Mouse (Mus musculus): ENCODE data around the gene Hid1.
"Not testable (repeated sequence)": the region's sequence is repeated elsewhere in the genome, so short reads cannot be mapped to it uniquely, and the experiment has no call there.

The Hid1 gene

GRCm38 (mm10) chr11:115367395-115367944 is at the start of gene Hid1:
Gene Hid1, minus strand, starts transcription at chr11:115367756.
- no peak for DNase-seq (ENCODE audit: extremely low spot score, low read depth, low spot score)

- no peak for DNase-seq (ENCODE audit: extremely low spot score, low read depth, low spot score)
Observed at GRCm38 (mm10) chr11:115409556-115409955, 42.0 kb upstream of the Hid1 start.

DNA sequence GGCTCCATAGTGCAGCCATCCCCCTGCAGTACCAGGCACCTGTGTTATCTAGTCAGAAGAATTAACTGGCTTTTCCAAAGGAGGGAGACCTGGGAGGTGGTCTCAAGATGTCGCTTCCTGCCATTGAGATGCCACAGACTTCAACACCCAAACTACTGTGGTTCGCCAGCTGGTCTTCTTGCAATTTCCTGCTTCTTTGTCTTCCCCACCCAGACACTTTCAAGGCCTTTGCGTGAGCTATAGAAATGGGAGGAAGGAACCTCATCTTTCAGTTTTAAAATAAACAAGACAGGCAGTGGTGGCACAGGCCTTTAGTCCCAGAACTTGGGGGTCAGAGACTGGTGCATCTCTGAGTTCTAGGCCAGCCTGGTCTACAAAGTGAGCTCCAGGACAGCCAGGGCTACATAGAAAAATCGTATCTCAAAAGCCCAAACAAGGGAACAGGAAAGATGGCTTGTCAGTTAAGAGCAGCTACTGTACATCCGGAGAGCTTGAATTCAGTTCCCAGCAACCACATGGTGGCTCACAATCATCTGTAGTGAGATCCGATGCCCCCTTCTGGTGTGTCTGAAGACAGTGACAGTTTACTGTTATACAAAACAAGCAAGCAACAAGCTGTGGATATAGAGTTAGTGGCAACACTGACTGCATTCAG is 40.8 kb upstream of the Hid1 start:
- no peak for DNase-seq (ENCODE audit: extremely low spot score, low read depth, low spot score)

DNA sequence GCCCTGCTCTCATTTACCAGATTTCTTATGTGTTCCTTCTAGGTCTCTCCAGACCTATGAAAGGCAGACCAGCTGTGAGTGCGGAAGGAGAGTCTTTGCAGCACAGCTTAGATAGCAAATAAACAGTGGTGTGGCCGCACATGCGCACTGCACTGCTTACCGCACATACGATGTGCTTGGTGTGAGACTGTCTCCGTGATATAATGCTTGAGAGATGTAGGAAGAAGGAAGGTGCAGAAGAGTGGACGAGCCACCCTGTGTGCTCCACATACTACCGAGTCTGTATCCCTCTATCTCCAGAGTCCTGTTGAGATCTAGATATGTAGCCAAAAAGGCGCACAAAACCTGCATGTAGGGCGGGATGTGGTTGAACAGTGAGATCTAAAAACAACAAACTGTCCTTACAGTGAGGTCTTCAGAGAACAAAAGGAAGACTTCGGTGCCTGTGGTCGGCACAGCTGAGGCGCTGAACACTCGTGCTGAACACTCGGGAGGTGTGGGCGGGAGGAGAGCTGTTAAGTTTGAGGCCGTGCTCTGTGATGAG is 39.4 kb upstream of the Hid1 start:
- no peak for DNase-seq (ENCODE audit: extremely low spot score, low read depth, low spot score)

DNA sequence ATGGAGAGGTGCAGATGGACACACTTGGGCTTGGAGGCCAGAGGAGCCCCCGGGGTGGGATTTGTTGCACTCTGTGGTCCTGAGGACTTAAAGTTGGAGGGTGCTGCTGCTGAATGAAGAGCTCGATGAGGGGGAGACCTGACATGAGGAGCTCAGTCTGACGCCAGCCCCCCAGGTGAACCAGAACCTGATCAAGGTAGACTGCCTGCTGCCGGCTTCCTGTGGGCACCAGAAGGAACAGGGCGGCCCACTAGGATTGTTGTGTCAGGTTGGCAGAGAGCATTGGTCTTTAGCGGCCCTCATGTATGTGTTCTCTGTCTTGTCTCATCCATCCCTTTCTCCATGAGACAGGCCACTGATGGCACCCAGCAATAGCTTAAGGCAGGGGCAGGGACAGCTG is 38.2 kb upstream of the Hid1 start:
- no peak for DNase-seq (ENCODE audit: extremely low spot score, low read depth, low spot score)

- no peak for DNase-seq (ENCODE audit: extremely low spot score, low read depth, low spot score)
Observed at GRCm38 (mm10) chr11:115403338-115404124, 36.0 kb upstream of the Hid1 start, which contains the start of gene Mrpl58. Gene Mrpl58, plus strand, starts transcription at chr11:115403752.

DNA sequence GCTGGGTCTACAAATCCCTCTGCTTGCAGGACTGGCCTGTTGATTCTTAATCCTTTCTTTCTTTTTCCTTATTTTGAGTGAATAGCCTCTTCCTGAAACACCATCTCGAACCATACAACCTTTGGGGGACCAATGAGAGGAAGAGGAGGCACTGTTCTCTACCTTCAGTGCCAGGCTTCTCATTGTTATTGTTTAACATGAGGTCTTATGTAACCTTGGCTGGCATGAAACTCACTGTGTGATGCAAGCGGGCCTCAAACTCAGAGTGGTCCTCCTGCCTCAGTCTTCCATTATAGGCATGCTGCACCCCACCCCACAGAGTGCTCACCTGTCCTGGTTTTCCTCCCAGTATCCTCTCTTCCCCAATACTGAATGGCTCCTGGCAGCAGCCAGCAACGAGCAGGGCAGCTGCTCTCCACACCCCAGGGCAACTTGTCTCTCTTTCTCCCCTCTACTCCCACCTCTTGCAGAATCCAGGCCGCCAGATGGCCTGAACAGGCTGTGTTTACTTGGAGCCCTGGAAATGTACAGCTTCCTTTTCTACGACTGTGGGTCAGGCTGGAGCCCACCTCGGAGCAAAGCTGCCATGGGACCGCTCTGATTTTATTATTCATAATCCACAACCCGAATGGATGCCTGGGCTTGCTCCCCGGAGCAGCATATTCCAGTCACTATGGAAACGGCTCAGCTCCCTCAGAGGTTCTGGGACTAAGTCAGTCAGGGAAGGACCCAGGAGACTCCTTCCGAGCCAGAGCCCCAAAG is 33.3 kb upstream of the Hid1 start:
- no peak for DNase-seq (ENCODE audit: extremely low spot score, low read depth, low spot score)

GRCm38 (mm10) chr11:115400126-115400525 is 32.6 kb upstream of the Hid1 start:
- no peak for DNase-seq (ENCODE audit: extremely low spot score, low read depth, low spot score)

DNA sequence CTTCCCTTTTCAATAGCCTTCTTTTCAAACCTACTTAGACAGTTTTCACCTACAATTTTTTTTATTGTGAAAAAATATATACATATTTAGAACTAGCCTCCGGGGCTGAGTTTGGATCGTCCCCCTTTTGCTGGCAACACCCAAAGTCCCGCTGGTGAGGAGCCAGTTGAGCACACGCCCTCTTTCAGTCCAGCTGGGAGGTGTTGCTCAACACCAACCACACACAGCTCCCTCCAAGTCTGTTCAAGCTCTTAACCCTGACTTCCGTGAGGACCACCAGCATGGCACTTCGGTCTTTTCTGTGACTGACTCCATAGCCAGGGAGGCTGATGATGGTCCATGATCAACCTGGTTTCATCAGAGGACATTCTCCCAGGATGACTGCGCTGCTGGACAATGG is 30.5 kb upstream of the Hid1 start:
- DNase-seq (ENCODE audit: extremely low spot score, low read depth, low spot score), result no peak

GRCm38 (mm10) chr11:115393721-115394325 is 26.3 kb upstream of the Hid1 start:
- DNase-seq (ENCODE audit: extremely low spot score, low read depth, low spot score), result no peak

DNA sequence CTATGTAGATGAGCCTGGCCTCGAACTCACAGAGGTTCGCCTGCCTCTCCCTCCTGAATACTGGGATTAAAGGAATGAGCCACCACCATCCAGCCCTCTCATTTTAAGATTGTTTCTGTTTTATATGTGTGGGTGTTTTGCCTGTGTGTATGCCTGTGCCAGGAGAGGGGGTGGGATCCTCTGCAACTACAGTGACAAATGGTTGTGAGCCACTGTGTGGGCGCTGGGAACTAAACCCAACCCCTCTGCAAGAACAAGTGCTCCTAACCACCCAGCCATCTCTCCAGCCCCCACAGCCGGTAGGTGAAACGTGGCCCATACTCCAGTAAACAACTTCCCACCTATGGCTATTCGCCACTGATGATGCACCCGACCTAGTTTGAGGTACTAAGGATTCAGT is 23.8 kb upstream of the Hid1 start:
- DNase-seq (ENCODE audit: extremely low spot score, low read depth, low spot score), result no peak

- not testable (repeated sequence) for DNase-seq (ENCODE audit: extremely low spot score, low read depth, low spot score)
Observed at GRCm38 (mm10) chr11:115386859-115387258, 19.3 kb upstream of the Hid1 start.

DNA sequence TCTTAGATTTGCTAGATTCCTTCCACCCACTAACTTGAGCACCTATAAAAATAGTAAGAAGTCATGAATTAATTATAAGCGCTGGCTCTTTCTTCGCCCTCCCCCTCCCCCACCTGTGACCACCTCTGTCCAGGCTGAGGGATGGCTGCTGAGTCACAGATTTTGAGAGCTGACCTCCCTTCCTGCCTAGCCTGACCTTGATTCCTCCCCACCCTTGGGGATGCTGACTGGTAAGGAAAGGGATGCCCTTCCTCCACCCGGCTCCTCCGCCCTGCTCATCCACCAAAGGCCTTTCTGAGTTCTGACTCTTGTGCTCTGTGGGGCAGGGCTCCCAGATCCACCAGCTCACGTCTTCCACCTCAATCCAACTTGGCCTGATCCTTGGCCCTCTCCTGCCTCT is 17.0 kb upstream of the Hid1 start:
- no peak for DNase-seq (ENCODE audit: extremely low spot score, low read depth, low spot score)

DNA sequence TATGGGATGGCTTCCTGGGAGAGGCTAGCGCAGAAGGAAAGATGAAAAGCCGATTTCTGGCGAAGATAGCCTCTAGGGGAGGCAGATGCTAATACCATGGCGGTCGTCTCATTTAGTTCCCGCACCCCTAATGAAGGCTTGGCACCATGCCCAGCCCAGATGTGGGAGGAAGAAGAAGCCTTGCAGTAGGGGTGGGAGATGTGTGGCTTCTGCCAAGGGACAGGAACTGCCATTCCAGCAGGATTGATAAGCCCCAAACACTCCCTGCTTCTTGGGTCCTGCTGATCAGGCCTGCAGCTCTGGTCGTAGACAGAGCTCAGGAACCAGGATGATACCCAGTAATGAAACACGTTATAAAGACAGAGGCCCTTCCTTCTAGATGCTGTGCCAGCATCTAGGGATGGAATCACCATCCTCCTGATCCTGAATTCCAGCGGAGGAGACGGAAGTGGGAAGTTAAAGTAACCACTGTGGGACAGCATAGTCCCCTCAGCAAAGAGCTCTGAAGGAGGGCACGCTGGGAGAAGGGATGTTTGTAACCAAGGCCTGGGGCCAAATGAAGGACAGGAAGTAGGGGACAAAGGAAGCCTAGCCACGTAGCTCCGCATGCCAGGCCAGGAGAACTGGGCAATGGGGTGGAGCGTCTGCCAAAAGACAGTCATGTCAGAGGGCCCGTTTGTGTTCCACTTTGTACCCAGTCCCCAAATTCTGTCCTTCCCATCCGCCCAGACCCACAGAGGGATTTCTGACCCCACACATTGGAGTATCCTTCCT is 16.3 kb upstream of the Hid1 start:
- DNase-seq (ENCODE audit: extremely low spot score, low read depth, low spot score), result no peak

GRCm38 (mm10) chr11:115382891-115383290 is 15.3 kb upstream of the Hid1 start:
- no peak for DNase-seq (ENCODE audit: extremely low spot score, low read depth, low spot score)

DNA sequence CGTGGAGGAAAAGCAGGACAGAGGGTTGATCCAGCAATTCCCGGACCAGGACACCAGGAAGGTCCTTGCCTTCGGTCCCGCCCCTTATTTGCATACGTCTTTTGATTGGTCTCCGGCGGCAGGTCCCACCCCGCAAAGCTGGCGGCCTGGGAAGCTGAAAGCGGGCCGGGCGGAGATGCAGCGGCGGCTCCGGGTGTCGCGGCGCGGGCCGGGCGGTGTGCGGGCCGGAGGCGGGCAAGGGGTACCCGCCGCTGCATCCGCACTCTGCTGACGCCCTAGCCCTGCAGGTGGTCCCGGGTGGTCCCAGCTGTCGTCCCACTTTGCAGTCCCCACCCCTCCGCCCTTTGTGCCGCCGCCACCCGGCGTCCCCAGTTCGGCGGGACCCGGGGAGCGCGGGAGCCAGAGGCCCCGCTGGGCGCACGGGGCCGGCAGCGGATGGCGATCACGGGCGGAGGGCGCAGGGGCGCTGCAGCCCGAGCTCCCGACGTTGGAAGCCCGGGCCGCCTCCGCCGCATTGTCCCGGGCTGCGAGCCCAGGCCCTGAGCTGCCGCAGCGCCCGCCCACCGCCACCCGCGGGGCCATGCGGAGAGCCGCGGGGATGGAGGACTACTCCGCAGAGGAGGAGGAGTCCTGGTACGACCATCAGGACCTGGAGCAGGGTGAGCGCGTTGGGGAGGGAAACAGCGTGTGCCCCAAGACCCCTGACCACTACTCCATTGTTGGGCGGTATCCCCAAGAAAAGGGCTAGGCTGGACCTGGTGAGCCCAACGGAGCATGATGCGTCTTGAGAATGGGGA is 14.4 kb upstream of the Hid1 start, which contains the start of gene Cdr2l:
Cdr2l (plus strand) TSS at position 174 of the 797 bp plus-strand sequence.
- peak; percentile 68 for DNase-seq (ENCODE audit: extremely low spot score, low read depth, low spot score)

DNA sequence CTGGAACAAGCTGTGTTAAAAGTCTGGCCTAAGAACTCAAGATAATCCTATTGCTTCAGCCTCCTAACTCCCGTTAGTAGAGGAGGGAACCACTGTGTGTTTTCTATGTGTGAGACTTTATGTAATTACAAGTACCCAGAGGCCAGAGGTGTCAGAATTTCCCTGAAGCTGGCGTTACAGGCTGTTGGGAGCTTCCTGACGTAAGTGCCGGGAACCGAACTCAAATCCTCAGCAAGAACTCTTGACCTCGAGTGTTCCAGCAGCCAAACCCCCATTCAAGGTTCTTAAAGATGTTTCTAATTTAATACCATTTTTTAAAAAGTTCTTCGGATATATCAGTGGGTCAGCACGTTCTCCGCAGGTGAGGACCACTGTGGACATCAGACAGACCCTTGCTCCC is 13.7 kb upstream of the Hid1 start:
- DNase-seq (ENCODE audit: extremely low spot score, low read depth, low spot score), result no peak

DNA sequence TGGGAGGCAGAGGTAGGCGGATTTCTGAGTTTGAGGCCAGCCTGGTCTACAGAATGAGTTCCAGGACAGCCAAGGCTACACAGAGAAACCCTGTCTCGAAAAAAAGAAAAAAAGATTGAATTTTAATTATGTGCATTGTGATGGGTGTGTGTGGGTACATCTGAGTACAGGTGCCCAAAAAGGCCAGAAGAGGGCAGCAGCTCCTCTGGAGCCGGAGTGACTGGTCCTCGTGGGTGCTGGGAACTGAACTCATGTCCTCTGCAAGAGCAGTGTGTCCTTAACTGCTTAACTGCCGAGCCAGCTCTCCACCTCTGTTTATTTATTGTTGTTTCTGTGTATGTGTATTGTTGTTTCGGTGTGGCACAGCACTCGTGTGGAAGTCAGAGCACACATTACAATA is 10.3 kb upstream of the Hid1 start:
- no peak for DNase-seq (ENCODE audit: extremely low spot score, low read depth, low spot score)

DNA sequence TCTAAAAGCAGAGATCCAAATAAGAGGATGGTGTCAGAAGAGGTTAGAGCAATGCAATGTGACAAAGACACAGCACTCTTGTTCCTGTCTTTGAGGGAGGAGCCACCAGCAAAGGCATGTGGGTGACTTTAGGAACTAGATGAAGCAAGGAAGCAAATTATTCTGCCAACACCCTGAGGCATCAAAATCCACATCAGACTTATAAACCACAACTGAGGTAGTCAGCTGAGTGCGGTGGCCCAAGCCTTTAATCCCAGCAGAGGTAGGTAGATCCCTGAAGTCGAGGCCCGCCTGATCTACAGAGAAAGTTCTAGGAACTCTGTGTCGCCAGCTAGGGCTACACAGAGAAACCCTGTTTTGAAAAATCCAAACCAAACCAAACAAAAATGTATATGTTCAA is 9.7 kb upstream of the Hid1 start:
- no peak for DNase-seq (ENCODE audit: extremely low spot score, low read depth, low spot score)

Data from hindlimb bud, embryonic 11.5 days (tissue).